Mouse (Mus musculus): ENCODE data around the gene Taf11.

GRCm38 (mm10) chr17:27945546-27946216 lies 36.0 kb upstream of the Taf11 start:
- no peak for TF ChIP-seq CTCF (IDR thresholded peaks at IDR 0.05; ENCODE audit: low read depth, low read length)
- TF ChIP-seq POLR2A (IDR thresholded peaks at IDR 0.05; ENCODE audit: extremely low read depth, insufficient read depth, low read length) = no peak
